In genomic region chr13:119409330-119409707, GRCm38 (mm10) we compare ENCODE assay signal across 8 mouse cellular contexts. TPM values are rescaled to one million over a fixed set of nuclear protein-coding genes. Genes with fewer than 3 reads are reported as not detected.
DNase-seq lines count a peak whose midpoint lies in the region; ATAC-seq and TF ChIP-seq lines count a peak whose summit lies in the region.

No protein-coding gene starts in this region.

- ATAC-seq in intestine, postnatal 0 days = peak; percentile 75
- peak; percentile 88 for ATAC-seq in lung, embryonic 14.5 days (ENCODE audit: insufficient read depth)
- ATAC-seq in neural tube, embryonic 15.5 days (ENCODE audit: low FRiP score) = no peak

- H3K36me3 ChIP-seq in intestine, postnatal 0 days (ENCODE audit: control insufficient read depth, insufficient read depth) = no peaks in the 10 kb centered on the region
- H3K36me3 ChIP-seq in lung, embryonic 14.5 days (ENCODE audit: insufficient read depth) = peaks cover 5% of the 10 kb centered on the region; the same call in 1 of the 2 replicates
- peaks cover 1% of the 10 kb centered on the region for H3K36me3 ChIP-seq in neural tube, embryonic 15.5 days

- DNase-seq in 3T3-L1 (ENCODE audit: low read depth, low spot score) = peak; percentile 94
- DNase-seq in Muller cell, postnatal 12 days (ENCODE audit: inconsistent ontology term) = peak; percentile 97
- DNase-seq in embryo, embryonic 10.5 days (ENCODE audit: low spot score) = peak; percentile 92
- peak; percentile 99 for DNase-seq in heart, adult 11 months
- DNase-seq in lung, embryonic 14.5 days = peak; percentile 91
- no peak for DNase-seq in B cell, adult 2 months

- H3K4me2 ChIP-seq in intestine, postnatal 0 days (replicated peaks; ENCODE audit: low read depth) = peak overlapping the region; percentile 92
- peak overlapping the region; percentile 82 for H3K4me2 ChIP-seq in lung, embryonic 14.5 days
- peak overlapping the region; percentile 74 for H3K4me2 ChIP-seq in neural tube, embryonic 15.5 days

- no peaks in the 10 kb centered on the region for H3K9me3 ChIP-seq in intestine, postnatal 0 days (ENCODE audit: control insufficient read depth)
- no peaks in the 10 kb centered on the region for H3K9me3 ChIP-seq in lung, embryonic 14.5 days (ENCODE audit: low read depth, low read length)
- H3K9me3 ChIP-seq in neural tube, embryonic 15.5 days (replicated peaks) = no peaks in the 10 kb centered on the region

- no peak for TF ChIP-seq CTCF in intestine, postnatal 0 days (IDR thresholded peaks at IDR 0.05; ENCODE audit: low read depth)
- TF ChIP-seq CTCF in lung, embryonic 14.5 days (IDR thresholded peaks at IDR 0.05; ENCODE audit: low read depth) = no peak

- peak overlapping the region; percentile 87 for H3K27ac ChIP-seq in intestine, postnatal 0 days (ENCODE audit: low read depth, low read length)
- peak overlapping the region; percentile 97 for H3K27ac ChIP-seq in lung, embryonic 14.5 days (ENCODE audit: low read depth)
- peak overlapping the region; percentile 85 for H3K27ac ChIP-seq in neural tube, embryonic 15.5 days (replicated peaks)

- no peaks in the 10 kb centered on the region; the same call in 1 of the 2 replicates for H3K4me1 ChIP-seq in intestine, postnatal 0 days (replicated peaks; ENCODE audit: control insufficient read depth, insufficient read depth, low read length)
- peaks cover 5% of the 10 kb centered on the region; the same call in 1 of the 2 replicates for H3K4me1 ChIP-seq in lung, embryonic 14.5 days (ENCODE audit: insufficient read depth)
- peaks cover 19% of the 10 kb centered on the region for H3K4me1 ChIP-seq in neural tube, embryonic 15.5 days

- peak overlapping the region; percentile 81 for H3K9ac ChIP-seq in intestine, postnatal 0 days (ENCODE audit: low read depth, low read length)
- peak overlapping the region; percentile 83 for H3K9ac ChIP-seq in lung, embryonic 14.5 days
- H3K9ac ChIP-seq in neural tube, embryonic 15.5 days (replicated peaks) = peak overlapping the region; percentile 87

- no peaks in the 10 kb centered on the region for H3K27me3 ChIP-seq in intestine, postnatal 0 days (replicated peaks; ENCODE audit: control insufficient read depth, insufficient read depth, low read length)
- no peaks in the 10 kb centered on the region for H3K27me3 ChIP-seq in lung, embryonic 14.5 days (ENCODE audit: insufficient read depth, low read length)
- no peaks in the 10 kb centered on the region for H3K27me3 ChIP-seq in neural tube, embryonic 15.5 days (replicated peaks)

- 0% methylated on average over 13 of the region's 13 CpGs for WGBS in intestine, postnatal 0 days
- under 1% methylated on average over 13 of the region's 13 CpGs for WGBS in lung, embryonic 14.5 days
- WGBS in neural tube, embryonic 15.5 days = under 1% methylated on average over 13 of the region's 13 CpGs

- peak overlapping the region; percentile 90 for H3K4me3 ChIP-seq in intestine, postnatal 0 days (ENCODE audit: low read depth, low read length)
- peak overlapping the region; percentile 70 for H3K4me3 ChIP-seq in lung, embryonic 14.5 days (ENCODE audit: low read depth, low read length)
- peak overlapping the region; percentile 94 for H3K4me3 ChIP-seq in neural tube, embryonic 15.5 days (replicated peaks)

RNA-seq across cellular contexts. Expression of gene Paip1, which starts 19.1 kb away (rescaled TPM):
- 59.2 and 63.3 TPM in 2 replicates for polyA plus RNA-seq in intestine, postnatal 0 days (2015; fragmentation: Nextera tagmentation; extraction: Ambion mirVana)
- 73.8 and 77.6 TPM in 2 replicates for polyA plus RNA-seq in lung, embryonic 14.5 days (2014; fragmentation: Nextera tagmentation; extraction: Ambion mirVana)
- 135 and 154 TPM in 2 replicates for polyA plus RNA-seq in neural tube, embryonic 15.5 days (2015; fragmentation: Nextera tagmentation; extraction: Ambion mirVana)

RNA-seq across cellular contexts. Expression of gene 4833420G17Rik, which starts 53.2 kb away (rescaled TPM):
- polyA plus RNA-seq in intestine, postnatal 0 days (2015; fragmentation: Nextera tagmentation; extraction: Ambion mirVana) = 24.3 and 27.2 TPM in 2 replicates
- 61.5 and 63.4 TPM in 2 replicates for polyA plus RNA-seq in lung, embryonic 14.5 days (2014; fragmentation: Nextera tagmentation; extraction: Ambion mirVana)
- polyA plus RNA-seq in neural tube, embryonic 15.5 days (2015; fragmentation: Nextera tagmentation; extraction: Ambion mirVana) = 77.8 and 83.5 TPM in 2 replicates

Comparison
In these comparisons a context has a peak if more than half of its experiments do, and no peak if none do; other contexts are left out.
1. DNase-seq: peak in 3T3-L1 (single experiment), Muller cell, postnatal 12 days (single experiment), embryo, embryonic 10.5 days (single experiment), heart, adult 11 months (single experiment) and lung, embryonic 14.5 days (single experiment); none in B cell, adult 2 months (0 of 2).
2. Peak in every context shown above with its lines, with median percentiles within 50 percentile points of each other: H3K27ac ChIP-seq, H3K4me2 ChIP-seq, H3K4me3 ChIP-seq and H3K9ac ChIP-seq.